Mouse (Mus musculus) mammary gland, adult 2 months (tissue): ENCODE measurements around the gene Olfr1505. TPM values are rescaled to one million over a fixed set of nuclear protein-coding genes. Genes with fewer than 3 reads are reported as not detected.

Experiments
- polyA plus RNA-seq: library from polyadenylated mRNA; depleted of rRNA; stranded (reverse); fragments of >200 nt; gene quantifications from 2 replicates; pipeline ENCODE4 v1.2.3, GENCODE M21; 2012; ENCODE audit warnings: low replicate concordance; rRNA removed

The Olfr1505 gene
- not detected in 2 replicates for polyA plus RNA-seq

DNA sequence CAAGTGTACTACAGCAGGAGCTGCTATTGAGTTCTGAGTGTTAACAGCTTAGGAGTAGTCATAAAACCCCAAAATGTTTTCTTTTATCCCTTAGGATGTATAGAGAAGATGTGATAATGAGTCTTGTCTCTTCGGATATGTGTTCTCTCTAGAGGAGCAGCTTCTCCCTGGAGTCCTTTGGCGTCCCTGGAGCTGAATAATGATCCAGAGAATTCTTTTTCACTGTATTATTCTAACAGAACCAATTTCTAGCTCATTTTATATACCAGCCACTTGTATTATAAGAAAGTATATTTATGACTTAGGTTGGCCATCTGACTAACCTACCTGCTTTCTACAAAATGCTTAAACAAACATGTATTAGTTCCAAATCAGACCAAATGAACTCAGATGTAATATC is at the start of gene Olfr1505:
Olfr1505 (plus strand) TSS at position 301 of the 400 bp plus-strand sequence.

DNA sequence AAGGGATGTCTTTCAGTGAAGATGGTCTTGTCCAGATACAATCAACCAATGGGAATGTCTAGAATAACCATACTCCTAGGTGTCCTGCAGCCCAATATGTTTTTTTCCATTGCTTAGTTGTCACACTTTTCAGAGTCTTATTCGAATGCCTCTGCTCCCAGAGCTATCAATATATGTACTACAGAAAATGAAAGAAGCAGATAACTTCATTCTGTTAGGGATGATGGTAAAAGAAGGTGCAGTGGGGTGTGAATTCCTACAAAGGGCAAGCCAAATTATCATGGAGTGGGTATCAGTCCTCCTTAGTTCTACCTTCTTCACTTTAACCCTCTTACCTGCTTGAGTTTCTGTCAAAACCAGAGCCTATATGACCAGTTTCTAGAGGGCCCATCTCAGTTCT is 15.5 kb upstream of the Olfr1505 start, which contains the start of gene Olfr1504:
Olfr1504 (minus strand) TSS at position 101 of the 400 bp plus-strand sequence.

Other genes starting within 250 kb of the Olfr1505 start
- not detected in 2 replicates for gene Olfr1491, start 216.3 kb upstream of the Olfr1505 start, polyA plus RNA-seq
- not detected in 2 replicates for gene Olfr1493-ps1, start 190.3 kb upstream of the Olfr1505 start, polyA plus RNA-seq
- not detected in 2 replicates for gene Olfr1494, start 173.8 kb upstream of the Olfr1505 start, polyA plus RNA-seq
- not detected in 2 replicates for gene Olfr1495, start 148.9 kb upstream of the Olfr1505 start, polyA plus RNA-seq
- not detected in 2 replicates for gene Olfr1496, start 135.7 kb upstream of the Olfr1505 start, polyA plus RNA-seq
- gene Olfr1497, start 115.3 kb upstream of the Olfr1505 start, polyA plus RNA-seq, result not detected in 2 replicates
- not detected in 2 replicates for gene Olfr1499, start 94.1 kb upstream of the Olfr1505 start, polyA plus RNA-seq
- gene Olfr1500, start 83.0 kb upstream of the Olfr1505 start, polyA plus RNA-seq, result not detected in 2 replicates
- gene Olfr1501, start 62.8 kb upstream of the Olfr1505 start, polyA plus RNA-seq, result not detected in 2 replicates
- gene Olfr1502, start 51.7 kb upstream of the Olfr1505 start, polyA plus RNA-seq, result not detected in 2 replicates
- gene Olfr1504, start 15.6 kb upstream of the Olfr1505 start, polyA plus RNA-seq, result not detected in 2 replicates